Mouse (Mus musculus) brain, embryonic 18.5 days (tissue): ENCODE measurements around the gene Ust.

ENCODE experiments used
- DNase-seq: peaks from one replicate; pipeline ENCODE4 v3.0.0-alpha.2; 2012; ENCODE audit warnings: low read depth, low spot score

The Ust gene

GRCm38 (mm10) chr10:8226650-8227049, 292.0 kb downstream of the Ust start:
- DNase-seq: no peak

- DNase-seq: no peak
Observed at GRCm38 (mm10) chr10:8224641-8225040, 294.0 kb downstream of the Ust start.

GRCm38 (mm10) chr10:8224046-8224445, 294.6 kb downstream of the Ust start:
- DNase-seq: no peak

GRCm38 (mm10) chr10:8216946-8217345, 301.7 kb downstream of the Ust start:
- no peak for DNase-seq

- no peak for DNase-seq
Observed at GRCm38 (mm10) chr10:8215181-8215580, 303.4 kb downstream of the Ust start.

GRCm38 (mm10) chr10:8213906-8214421, 304.7 kb downstream of the Ust start:
- no peak for DNase-seq

- DNase-seq: no peak
Observed at GRCm38 (mm10) chr10:8213266-8213905, 305.2 kb downstream of the Ust start.

GRCm38 (mm10) chr10:8212611-8213226, 305.9 kb downstream of the Ust start:
- no peak for DNase-seq

GRCm38 (mm10) chr10:8211694-8212093, 306.9 kb downstream of the Ust start:
- no peak for DNase-seq

GRCm38 (mm10) chr10:8210366-8210765, 308.3 kb downstream of the Ust start:
- no peak for DNase-seq

GRCm38 (mm10) chr10:8207358-8207757, 311.3 kb downstream of the Ust start:
- DNase-seq: no peak

- no peak for DNase-seq
Observed at GRCm38 (mm10) chr10:8203681-8204080, 314.9 kb downstream of the Ust start.

- DNase-seq: no peak
Observed at GRCm38 (mm10) chr10:8199816-8200215, 318.8 kb downstream of the Ust start.

- no peak for DNase-seq
Observed at GRCm38 (mm10) chr10:8199026-8199756, 319.4 kb downstream of the Ust start.

- DNase-seq: no peak
Observed at GRCm38 (mm10) chr10:8197661-8198060, 321.0 kb downstream of the Ust start.

- peak; percentile 55 for DNase-seq
Observed at GRCm38 (mm10) chr10:8196300-8196699, 322.3 kb downstream of the Ust start.

GRCm38 (mm10) chr10:8195730-8196129, 322.9 kb downstream of the Ust start:
- DNase-seq: no peak

GRCm38 (mm10) chr10:8189331-8189981, 329.2 kb downstream of the Ust start:
- no peak for DNase-seq

- no peak for DNase-seq
Observed at GRCm38 (mm10) chr10:8185586-8185985, 333.0 kb downstream of the Ust start.

- DNase-seq: no peak
Observed at GRCm38 (mm10) chr10:8184711-8185110, 333.9 kb downstream of the Ust start.

- DNase-seq: no peak
Observed at GRCm38 (mm10) chr10:8183171-8183570, 335.5 kb downstream of the Ust start.

GRCm38 (mm10) chr10:8181596-8182185, 336.9 kb downstream of the Ust start:
- DNase-seq: no peak
